Mouse (Mus musculus) spleen, adult 10 weeks (tissue): ENCODE data around the gene Mindy4b-ps. TPM values are rescaled to one million over a fixed set of nuclear protein-coding genes. Genes with fewer than 3 reads are reported as not detected.

ENCODE experiments used
- polyA plus RNA-seq: library from polyadenylated mRNA; stranded (reverse); fragments of 350-450 nt; fragmentation: Illumina TruSeq; extraction: RNeasy Lipid Tissue Mini Kit (QIAGEN cat#74804); gene quantifications from one replicate; pipeline ENCODE4 v1.2.3, GENCODE M21; 2015; ENCODE audit warnings: low replicate concordance; ENCODE audit not compliant: insufficient read depth

The Mindy4b-ps gene
- not detected for polyA plus RNA-seq

DNA sequence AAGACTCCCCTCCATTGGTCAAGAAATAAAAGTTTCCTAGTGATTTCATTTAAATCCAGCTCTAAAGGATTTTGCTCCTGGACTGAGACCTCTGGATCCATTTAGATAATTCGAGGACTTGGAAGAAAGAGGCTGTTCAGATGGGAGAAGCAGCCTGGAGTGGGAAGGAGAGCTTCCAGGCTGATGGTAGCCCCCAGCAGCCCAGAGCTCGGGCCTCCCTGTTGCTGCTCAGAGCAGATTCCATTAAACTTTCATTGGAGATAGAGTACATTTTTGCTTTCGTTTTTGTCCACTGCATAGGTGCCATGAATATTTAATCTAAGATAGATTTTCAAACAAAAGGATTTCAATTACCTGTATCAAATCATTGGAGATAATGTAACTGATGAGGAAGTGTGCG is at the start of gene Mindy4b-ps:
Gene Mindy4b-ps (minus strand): TSS at position 101 of the 400 bp plus-strand sequence.

Other genes with a start within 250 kb of the Mindy4b-ps start
- gene Selenot, start 245.7 kb downstream of the Mindy4b-ps start, polyA plus RNA-seq, result 188 TPM
- not detected for gene Erich6, start 185.1 kb downstream of the Mindy4b-ps start, polyA plus RNA-seq
- 11.1 TPM for gene Siah2, start 129.9 kb downstream of the Mindy4b-ps start, polyA plus RNA-seq
- gene Clrn1, start 63.0 kb upstream of the Mindy4b-ps start, polyA plus RNA-seq, result not detected
- gene Med12l, start 183.5 kb upstream of the Mindy4b-ps start, polyA plus RNA-seq, result 2.5 TPM